Mouse (Mus musculus): ENCODE data around the gene Agpat1.

Gene Agpat1

GRCm38 (mm10) chr17:34604511-34605237 lies 612 bp downstream of the Agpat1 start:
- no peak for DNase-seq (ENCODE audit: extremely low read depth, insufficient read length, low spot score)

GRCm38 (mm10) chr17:34605609-34606008 lies 1.5 kb downstream of the Agpat1 start:
- peak; percentile 89 for DNase-seq (ENCODE audit: extremely low read depth, insufficient read length, low spot score)

- DNase-seq (ENCODE audit: extremely low read depth, insufficient read length, low spot score) = peak; percentile 48
These were observed 2.4 kb downstream of the Agpat1 start for GRCm38 (mm10) chr17:34606186-34607039.

- no peak for DNase-seq (ENCODE audit: extremely low read depth, insufficient read length, low spot score)
These were observed 3.9 kb downstream of the Agpat1 start for GRCm38 (mm10) chr17:34607997-34608396.

- no peak for DNase-seq (ENCODE audit: extremely low read depth, insufficient read length, low spot score)
These were observed 7.0 kb downstream of the Agpat1 start for GRCm38 (mm10) chr17:34611050-34611449.

- DNase-seq (ENCODE audit: extremely low read depth, insufficient read length, low spot score) = no peak
These were observed 9.1 kb downstream of the Agpat1 start for GRCm38 (mm10) chr17:34613054-34613645.

GRCm38 (mm10) chr17:34613830-34614229 lies 9.8 kb downstream of the Agpat1 start:
- DNase-seq (ENCODE audit: extremely low read depth, insufficient read length, low spot score) = no peak

GRCm38 (mm10) chr17:34615871-34616270 lies 11.8 kb downstream of the Agpat1 start, which contains the start of gene Egfl8:
Gene Egfl8 (minus strand): TSS chr17:34615971.
- no peak for DNase-seq (ENCODE audit: extremely low read depth, insufficient read length, low spot score)

- no peak for DNase-seq (ENCODE audit: extremely low read depth, insufficient read length, low spot score)
These were observed 14.9 kb downstream of the Agpat1 start for GRCm38 (mm10) chr17:34618999-34619398.

GRCm38 (mm10) chr17:34621006-34621405 lies 16.9 kb downstream of the Agpat1 start:
- DNase-seq (ENCODE audit: extremely low read depth, insufficient read length, low spot score) = no peak

- DNase-seq (ENCODE audit: extremely low read depth, insufficient read length, low spot score) = no peak
These were observed 19.1 kb downstream of the Agpat1 start for GRCm38 (mm10) chr17:34623161-34623560.

GRCm38 (mm10) chr17:34624981-34625380 lies 20.9 kb downstream of the Agpat1 start:
- DNase-seq (ENCODE audit: extremely low read depth, insufficient read length, low spot score) = no peak

GRCm38 (mm10) chr17:34626062-34626772 lies 22.2 kb downstream of the Agpat1 start:
- DNase-seq (ENCODE audit: extremely low read depth, insufficient read length, low spot score) = no peak

- peak; percentile 66 for DNase-seq (ENCODE audit: extremely low read depth, insufficient read length, low spot score)
These were observed 22.7 kb downstream of the Agpat1 start for GRCm38 (mm10) chr17:34626773-34627092.

- peak; percentile 85 for DNase-seq (ENCODE audit: extremely low read depth, insufficient read length, low spot score)
These were observed 23.3 kb downstream of the Agpat1 start for GRCm38 (mm10) chr17:34627093-34627942.

GRCm38 (mm10) chr17:34627943-34628643 lies 24.0 kb downstream of the Agpat1 start, which contains the start of gene Ppt2:
Gene Ppt2 (minus strand): TSS chr17:34628510.
- no peak for DNase-seq (ENCODE audit: extremely low read depth, insufficient read length, low spot score)

- DNase-seq (ENCODE audit: extremely low read depth, insufficient read length, low spot score) = no peak
These were observed 24.5 kb downstream of the Agpat1 start for GRCm38 (mm10) chr17:34628644-34628967.

- no peak for DNase-seq (ENCODE audit: extremely low read depth, insufficient read length, low spot score)
These were observed 25.2 kb downstream of the Agpat1 start, which contains the start of gene Prrt1 for GRCm38 (mm10) chr17:34629221-34629751. Gene Prrt1 (plus strand): TSS chr17:34629533.

Measured in 3134 (cell line).